Mouse (Mus musculus): ENCODE data around the gene Dpm3. TPM values are rescaled to one million over a fixed set of nuclear protein-coding genes. Genes with fewer than 3 reads are reported as not detected.

Gene Dpm3
- polyA plus RNA-seq, 1 experiment from 2014 or later = 73.2 TPM

- Histone ChIP-seq H3K4me2 (ENCODE audit: low read depth, low read length) (no peak overlapping the region), H3K9me3 (ENCODE audit: low read length) (no peaks in the 10 kb centered on the region), H3K36me3 (replicated peaks; ENCODE audit: insufficient read depth, low read length) (no peaks in the 10 kb centered on the region), H3K27ac (ENCODE audit: low read depth) (peak overlapping the region; percentile 93; the same call in 1 of the 2 replicates), H3K27me3 (ENCODE audit: insufficient read depth, low read length) (no peaks in the 10 kb centered on the region), H3K4me3 (ENCODE audit: low read depth, low read length) (no peak overlapping the region), H3K9ac (replicated peaks) (no peak overlapping the region), H3K4me1 (ENCODE audit: insufficient read depth) (peaks cover 10% of the 10 kb centered on the region; the same call in 1 of the 2 replicates)
- ATAC-seq (no peak), DNase-seq (no peak)
- 38% methylated on average over 10 of the region's 10 CpGs for WGBS (ENCODE audit: insufficient replicate concordance)
- no peak for TF ChIP-seq CTCF (IDR thresholded peaks at IDR 0.05; ENCODE audit: low read depth)
- no peak for TF ChIP-seq EP300 (IDR thresholded peaks at IDR 0.05; ENCODE audit: low read depth)
Observed at GRCm38 (mm10) chr3:89291874-89292273, 32.7 kb downstream of the Dpm3 start.

- ATAC-seq (no peak), DNase-seq (no peak)
- Histone ChIP-seq H3K36me3 (replicated peaks; ENCODE audit: insufficient read depth, low read length) (no peaks in the 10 kb centered on the region), H3K27me3 (ENCODE audit: insufficient read depth, low read length) (no peaks in the 10 kb centered on the region), H3K4me1 (ENCODE audit: insufficient read depth) (peaks cover 10% of the 10 kb centered on the region; the same call in 1 of the 2 replicates), H3K4me3 (ENCODE audit: low read depth, low read length) (no peak overlapping the region), H3K4me2 (ENCODE audit: low read depth, low read length) (no peak overlapping the region), H3K27ac (ENCODE audit: low read depth) (peak overlapping the region; percentile 93), H3K9ac (replicated peaks) (no peak overlapping the region), H3K9me3 (ENCODE audit: low read length) (no peaks in the 10 kb centered on the region)
- 72% methylated on average over 5 of the region's 5 CpGs for WGBS (ENCODE audit: insufficient replicate concordance)
- TF ChIP-seq EP300 (IDR thresholded peaks at IDR 0.05; ENCODE audit: low read depth) = no peak
- no peak for TF ChIP-seq CTCF (IDR thresholded peaks at IDR 0.05; ENCODE audit: low read depth)
Observed at GRCm38 (mm10) chr3:89292303-89292702, 33.1 kb downstream of the Dpm3 start.

GRCm38 (mm10) chr3:89293247-89293918 is 34.2 kb downstream of the Dpm3 start:
- H3K9ac ChIP-seq (replicated peaks) = no peak overlapping the region; the same call in 1 of the 2 replicates

GRCm38 (mm10) chr3:89294195-89294594 is 35.0 kb downstream of the Dpm3 start:
- H3K4me3 ChIP-seq (ENCODE audit: low read depth, low read length) = no peak overlapping the region
- no peak overlapping the region for H3K4me2 ChIP-seq (ENCODE audit: low read depth, low read length)
- TF ChIP-seq CTCF (IDR thresholded peaks at IDR 0.05; ENCODE audit: low read depth) = no peak
- TF ChIP-seq EP300 (IDR thresholded peaks at IDR 0.05; ENCODE audit: low read depth) = no peak
- H3K27ac ChIP-seq (ENCODE audit: low read depth) = peak overlapping the region; percentile 93
- peaks cover 13% of the 10 kb centered on the region; the same call in 1 of the 2 replicates for H3K4me1 ChIP-seq (ENCODE audit: insufficient read depth)
- DNase-seq = no peak
- no peaks in the 10 kb centered on the region for H3K9me3 ChIP-seq (ENCODE audit: low read length)
- no peaks in the 10 kb centered on the region for H3K36me3 ChIP-seq (replicated peaks; ENCODE audit: insufficient read depth, low read length)
- ATAC-seq = peak; percentile 22; the same call in 1 of the 2 replicates
- no peaks in the 10 kb centered on the region for H3K27me3 ChIP-seq (ENCODE audit: insufficient read depth, low read length)
- no peak overlapping the region for H3K9ac ChIP-seq (replicated peaks)
- WGBS (ENCODE audit: insufficient replicate concordance) = 62% methylated on average over 5 of the region's 5 CpGs

More at GRCm38 (mm10) chr3:89293247-89293918, 34.2 kb downstream of the Dpm3 start:
- Histone ChIP-seq H3K9me3 (ENCODE audit: low read length) (no peaks in the 10 kb centered on the region), H3K4me2 (ENCODE audit: low read depth, low read length) (no peak overlapping the region), H3K27me3 (ENCODE audit: insufficient read depth, low read length) (no peaks in the 10 kb centered on the region), H3K36me3 (replicated peaks; ENCODE audit: insufficient read depth, low read length) (no peaks in the 10 kb centered on the region), H3K4me3 (ENCODE audit: low read depth, low read length) (no peak overlapping the region), H3K4me1 (ENCODE audit: insufficient read depth) (peaks cover 12% of the 10 kb centered on the region; the same call in 1 of the 2 replicates), H3K27ac (ENCODE audit: low read depth) (peak overlapping the region; percentile 93)
- DNase-seq = peak; percentile 71
- TF ChIP-seq EP300 (IDR thresholded peaks at IDR 0.05; ENCODE audit: low read depth) (peak; percentile 62), CTCF (IDR thresholded peaks at IDR 0.05; ENCODE audit: low read depth) (no peak)
- peak; percentile 96 for ATAC-seq
- WGBS (ENCODE audit: insufficient replicate concordance) = 58% methylated on average over 11 of the region's 11 CpGs

- Histone ChIP-seq H3K9ac (replicated peaks) (no peak overlapping the region), H3K4me1 (ENCODE audit: insufficient read depth) (peaks cover 13% of the 10 kb centered on the region; the same call in 1 of the 2 replicates), H3K4me2 (ENCODE audit: low read depth, low read length) (no peak overlapping the region), H3K36me3 (replicated peaks; ENCODE audit: insufficient read depth, low read length) (no peaks in the 10 kb centered on the region), H3K27ac (ENCODE audit: low read depth) (peak overlapping the region; percentile 46; the same call in 1 of the 2 replicates), H3K9me3 (ENCODE audit: low read length) (no peaks in the 10 kb centered on the region), H3K4me3 (ENCODE audit: low read depth, low read length) (no peak overlapping the region), H3K27me3 (ENCODE audit: insufficient read depth, low read length) (0 out of 2 replicates have a peak, but pooled peaks cover 3% of the 10 kb centered on the region)
- ATAC-seq = no peak
- no peak for DNase-seq
- TF ChIP-seq CTCF (IDR thresholded peaks at IDR 0.05; ENCODE audit: low read depth) (no peak), EP300 (IDR thresholded peaks at IDR 0.05; ENCODE audit: low read depth) (no peak)
- WGBS (ENCODE audit: insufficient replicate concordance) = 47% methylated on average over 8 of the region's 8 CpGs
Observed at GRCm38 (mm10) chr3:89295685-89296230, 36.6 kb downstream of the Dpm3 start.

- Histone ChIP-seq H3K36me3 (replicated peaks; ENCODE audit: insufficient read depth, low read length) (no peaks in the 10 kb centered on the region), H3K4me2 (ENCODE audit: low read depth, low read length) (no peak overlapping the region), H3K4me1 (ENCODE audit: insufficient read depth) (peaks cover 13% of the 10 kb centered on the region; the same call in 1 of the 2 replicates), H3K27me3 (ENCODE audit: insufficient read depth, low read length) (0 out of 2 replicates have a peak, but pooled peaks cover 3% of the 10 kb centered on the region), H3K4me3 (ENCODE audit: low read depth, low read length) (no peak overlapping the region), H3K27ac (ENCODE audit: low read depth) (0 out of 2 replicates have a peak overlapping the region, but pooled peaks have one; percentile 22), H3K9me3 (ENCODE audit: low read length) (no peaks in the 10 kb centered on the region), H3K9ac (replicated peaks) (no peak overlapping the region)
- 75% methylated on average over 11 of the region's 11 CpGs for WGBS (ENCODE audit: insufficient replicate concordance)
- no peak for DNase-seq
- no peak for TF ChIP-seq EP300 (IDR thresholded peaks at IDR 0.05; ENCODE audit: low read depth)
- TF ChIP-seq CTCF (IDR thresholded peaks at IDR 0.05; ENCODE audit: low read depth) = no peak
- ATAC-seq = no peak
Observed at GRCm38 (mm10) chr3:89296761-89297396, 37.7 kb downstream of the Dpm3 start.

Data from liver, postnatal 0 days (tissue).